Mouse (Mus musculus): ENCODE data around the gene Sox1. TPM values are rescaled to one million over a fixed set of nuclear protein-coding genes. Genes with fewer than 3 reads are reported as not detected.

The Sox1 gene
- total RNA-seq, 2 experiments from 2014 or later = 9.6 to 11.3 TPM

DNA sequence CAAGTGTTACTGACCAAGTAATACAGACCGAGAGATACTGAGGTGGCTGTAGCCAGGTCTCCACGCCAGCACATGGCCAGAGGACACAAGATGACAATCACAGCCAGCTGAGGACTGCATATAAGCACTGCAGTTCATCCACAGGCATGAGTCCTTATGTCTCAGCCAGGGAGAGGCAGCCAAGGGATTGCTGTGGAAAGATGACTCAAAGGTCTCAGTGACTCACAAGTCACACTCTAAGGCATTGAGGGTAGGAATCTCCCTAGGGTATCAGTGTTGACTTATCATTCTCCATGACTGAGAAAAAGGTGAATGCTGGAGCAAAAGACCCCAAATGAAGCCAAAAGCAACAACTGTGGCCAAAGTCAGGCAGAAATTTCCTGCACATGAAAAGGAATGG lies 22.0 kb downstream of the Sox1 start:
- no peak for DNase-seq (ENCODE audit: low spot score in 2 of 2)

DNA sequence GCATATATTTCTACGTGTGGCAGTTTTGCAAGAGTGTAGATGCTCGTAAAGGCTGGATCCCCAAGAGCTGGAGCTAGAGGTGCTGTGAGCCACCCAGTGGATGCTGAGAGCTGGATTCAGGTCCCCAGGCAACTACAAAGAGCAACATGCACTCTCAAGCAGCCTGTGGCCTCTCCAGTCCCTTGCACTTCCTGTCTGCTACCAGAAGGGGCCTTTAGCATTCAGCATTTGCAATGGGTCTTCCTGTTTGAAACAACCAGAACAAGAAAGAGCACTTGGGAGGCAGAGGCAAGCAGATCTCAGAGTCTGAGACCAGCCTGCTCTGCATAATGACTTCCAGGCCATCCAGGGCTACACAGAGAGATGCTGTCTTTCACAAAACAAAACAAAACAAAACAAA lies 25.4 kb downstream of the Sox1 start:
- no peak for DNase-seq (ENCODE audit: low spot score in 2 of 2)

- no peak for DNase-seq (ENCODE audit: low spot score in 2 of 2)
Observed at GRCm38 (mm10) chr8:12425906-12426305, 30.8 kb downstream of the Sox1 start.

DNA sequence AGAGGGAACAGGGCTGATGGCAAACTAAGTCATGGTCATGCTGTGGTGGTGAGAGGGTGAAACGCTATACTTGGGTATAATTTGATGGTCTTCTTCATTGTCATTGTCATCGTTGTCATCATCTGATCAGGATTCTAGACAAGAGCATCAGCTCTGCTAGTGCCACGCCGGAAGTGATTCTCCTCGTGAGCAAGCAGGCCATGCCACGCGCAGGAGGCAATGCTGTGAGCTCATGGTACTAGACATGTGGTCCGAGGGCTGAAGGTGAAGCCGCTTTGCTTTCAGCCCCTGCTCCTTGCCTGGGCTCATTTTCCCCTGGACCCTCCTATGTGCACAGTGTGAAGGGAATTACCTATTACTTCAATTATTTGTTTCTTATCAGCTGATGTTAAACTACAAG lies 32.3 kb downstream of the Sox1 start:
- DNase-seq (ENCODE audit: low spot score in 2 of 2) = no peak

DNA sequence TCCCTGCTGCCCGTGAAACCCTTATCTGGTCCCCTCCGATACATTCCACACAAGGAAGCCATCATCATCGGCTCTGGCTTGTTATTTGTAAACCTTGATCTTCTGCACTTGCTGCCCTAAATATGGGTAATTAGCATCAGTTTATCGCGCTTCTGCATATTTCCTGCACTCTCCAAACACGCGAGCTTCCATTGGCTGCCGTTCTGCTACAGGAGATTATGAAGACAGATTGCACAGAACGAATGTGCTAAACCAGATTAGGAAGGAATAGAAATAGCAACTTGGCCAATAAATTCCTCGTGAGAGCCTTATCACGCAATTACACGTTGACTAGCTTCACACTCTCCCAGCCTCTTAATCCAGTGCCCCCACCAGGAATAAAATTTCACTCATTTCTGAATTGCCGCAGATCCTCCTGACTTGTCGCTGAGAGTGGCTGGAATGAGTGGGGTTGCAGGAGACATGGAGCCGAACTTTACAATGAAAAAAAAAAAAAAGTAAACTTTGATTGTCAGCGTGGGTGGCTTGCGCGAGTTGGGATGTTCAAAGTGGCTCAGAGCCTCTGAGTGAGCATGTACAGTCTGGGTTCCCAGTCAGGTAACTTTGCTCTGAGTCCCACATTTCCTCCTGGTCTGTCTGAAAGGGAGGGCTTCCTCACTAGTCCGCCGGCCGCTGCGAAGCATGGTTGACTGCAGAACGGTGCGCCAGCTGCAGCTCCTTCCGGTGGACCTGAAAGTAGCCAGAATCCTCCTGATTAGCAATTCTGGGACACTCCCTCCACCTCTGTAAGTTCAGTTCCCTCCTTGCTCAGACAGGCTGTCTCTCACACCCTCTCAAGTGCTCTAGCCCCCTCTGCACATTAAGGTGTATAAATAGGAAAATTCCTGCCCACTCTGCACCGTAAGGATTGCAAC lies 33.0 kb downstream of the Sox1 start:
- DNase-seq (ENCODE audit: low spot score in 2 of 2) = no peak

GRCm38 (mm10) chr8:12428931-12429330 lies 33.8 kb downstream of the Sox1 start:
- DNase-seq (ENCODE audit: low spot score in 2 of 2) = no peak

GRCm38 (mm10) chr8:12429601-12430172 lies 34.6 kb downstream of the Sox1 start:
- no peak for DNase-seq (ENCODE audit: low spot score in 2 of 2)

- peak; percentile 30 to 63 for DNase-seq (ENCODE audit: low spot score in 2 of 2)
Observed at GRCm38 (mm10) chr8:12430173-12430899, 35.2 kb downstream of the Sox1 start.

DNA sequence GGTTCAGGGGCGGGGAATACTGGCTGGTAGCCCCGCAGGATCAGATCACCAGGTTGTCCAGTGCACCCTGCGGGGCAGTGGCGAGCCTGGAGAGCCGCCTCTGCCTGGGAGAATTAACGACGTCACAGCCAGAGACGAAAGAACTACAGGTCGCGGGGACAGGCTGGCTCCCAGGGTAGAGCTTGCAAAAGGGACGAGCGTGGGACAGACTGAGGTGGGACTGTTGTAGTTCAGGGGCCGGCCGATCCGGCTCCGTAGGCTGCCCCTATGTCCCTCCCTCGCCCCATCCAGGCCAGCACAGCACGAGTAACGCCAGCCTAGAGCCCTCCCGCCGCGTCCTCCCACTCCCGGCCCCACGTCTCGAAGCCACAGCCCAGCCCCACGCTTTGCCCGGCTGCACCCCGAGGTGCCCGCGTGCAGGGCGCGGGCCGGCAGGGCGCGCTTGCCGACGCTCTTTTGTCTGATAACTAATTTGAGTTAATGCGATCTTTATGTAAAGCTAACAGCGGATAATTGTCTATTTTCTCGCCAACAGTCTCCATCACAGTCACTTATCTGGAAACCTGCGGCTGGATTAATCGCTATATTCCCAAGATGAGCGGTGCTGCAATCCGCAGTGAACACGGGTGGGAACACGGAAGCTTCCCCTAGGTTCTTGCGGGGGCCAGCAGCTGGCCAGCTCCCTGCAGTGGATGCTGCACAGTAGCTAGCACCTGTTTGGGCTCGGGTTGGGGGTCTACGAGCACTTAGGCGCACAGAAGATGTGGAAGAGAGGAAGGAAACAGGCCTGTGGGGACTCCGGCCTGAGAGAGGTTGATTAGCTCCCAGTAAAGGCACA lies 36.0 kb downstream of the Sox1 start:
- DNase-seq (ENCODE audit: low spot score in 2 of 2) = no peak

- DNase-seq (ENCODE audit: low spot score in 2 of 2) = no peak
Observed at GRCm38 (mm10) chr8:12431738-12432055, 36.6 kb downstream of the Sox1 start.

DNA sequence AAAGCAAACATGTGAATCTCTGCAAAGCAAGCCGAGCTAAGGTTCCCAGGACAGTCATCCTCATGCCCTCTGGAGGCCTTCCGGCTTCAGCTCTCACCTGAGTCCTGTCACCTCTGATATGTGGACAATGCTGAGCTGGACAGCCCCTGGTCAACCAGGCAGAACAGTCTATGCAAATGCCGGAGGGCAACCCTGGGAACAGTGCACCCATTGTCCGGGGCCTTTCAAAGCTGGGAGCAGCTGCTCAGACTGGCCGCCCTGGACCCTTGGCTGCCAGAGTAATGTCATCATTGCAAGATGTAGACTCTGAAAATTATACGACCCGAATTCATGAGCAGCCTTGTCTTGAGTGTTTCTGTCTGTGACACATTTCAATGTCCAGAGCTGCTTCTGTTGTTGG lies 37.5 kb downstream of the Sox1 start:
- DNase-seq (ENCODE audit: low spot score in 2 of 2) = no peak

GRCm38 (mm10) chr8:12434771-12435170 lies 39.7 kb downstream of the Sox1 start:
- no peak for DNase-seq (ENCODE audit: low spot score in 2 of 2)

- DNase-seq (ENCODE audit: low spot score in 2 of 2) = no peak
Observed at GRCm38 (mm10) chr8:12438021-12438420, 42.9 kb downstream of the Sox1 start.

- no peak for DNase-seq (ENCODE audit: low spot score in 2 of 2)
Observed at GRCm38 (mm10) chr8:12439044-12439443, 43.9 kb downstream of the Sox1 start.

- DNase-seq (ENCODE audit: low spot score in 2 of 2) = no peak
Observed at GRCm38 (mm10) chr8:12439846-12440245, 44.8 kb downstream of the Sox1 start.

GRCm38 (mm10) chr8:12440997-12441396 lies 45.9 kb downstream of the Sox1 start:
- no peak for DNase-seq (ENCODE audit: low spot score in 2 of 2)

DNA sequence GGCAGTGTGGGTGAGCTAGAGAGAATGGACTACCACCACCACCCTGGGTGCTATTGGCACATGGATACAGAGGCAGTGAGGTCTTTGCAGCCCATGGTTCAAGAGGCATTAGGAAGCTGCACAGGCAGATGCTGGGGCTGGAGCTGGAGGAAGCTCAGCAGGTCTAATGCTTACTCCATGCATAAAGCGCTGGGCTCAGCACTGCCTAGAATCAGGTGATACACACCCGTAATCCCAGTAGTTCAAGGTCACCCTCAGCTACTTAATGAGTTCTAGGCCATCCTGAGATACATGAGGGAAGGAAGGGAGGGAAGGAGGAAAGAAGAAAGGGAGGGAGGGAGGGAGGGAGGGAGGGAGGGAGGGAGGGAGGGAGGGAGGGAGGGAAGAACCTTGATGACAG lies 50.2 kb downstream of the Sox1 start:
- no peak for DNase-seq (ENCODE audit: low spot score in 2 of 2)

- no peak for DNase-seq (ENCODE audit: low spot score in 2 of 2)
Observed at GRCm38 (mm10) chr8:12445926-12446680, 51.0 kb downstream of the Sox1 start.
